Mouse (Mus musculus): Measurements from ENCODE around the gene Srrm4.

- TF ChIP-seq MAX (IDR thresholded peaks at IDR 0.05), result no peak
- no peak for TF ChIP-seq CTCF (IDR thresholded peaks at IDR 0.05; ENCODE audit: control insufficient read depth, insufficient read depth, insufficient read length)
- TF ChIP-seq MYOD1 (IDR thresholded peaks at IDR 0.05; ENCODE audit: control insufficient read depth, insufficient read length, low read depth), result no peak
Measured at GRCm38 (mm10) chr5:116408965-116409364, 182.7 kb downstream of the Srrm4 start.

Measured in C2C12 (cell line).